Mouse (Mus musculus) forebrain, embryonic 14.5 days (tissue): ENCODE measurements around the gene Phactr1. TPM values are rescaled to one million over a fixed set of nuclear protein-coding genes. Genes with fewer than 3 reads are reported as not detected.
A peak's percentile ranks its signal among the peaks of the same experiment; 100 is the strongest.

Experiments
- ATAC-seq: fragments of 200-750 bp; cut with Nextera tagmentation; 2 replicates; pipeline ENCODE4 v1.8.0; 2017; ENCODE audit warnings: mild to moderate bottlenecking, moderate library complexity
- DNase-seq: peaks from one replicate; pipeline ENCODE4 v3.0.0-alpha.2; 2015; ENCODE audit warnings: low spot score
- H3K27ac ChIP-seq: fragments of 300-500 bp; sonication (generic); 2 replicates; pipeline ENCODE4 v1.5.1; 2014; ENCODE audit warnings: low read depth, mild to moderate bottlenecking, control low read depth, low read length, moderate library complexity
- H3K27me3 ChIP-seq: fragments of 300-500 bp; sonication (generic); replicated peaks from 2 replicates; pipeline ENCODE4 v1.6.1; 2014; ENCODE audit warnings: low read length, control low read depth, mixed read lengths; ENCODE audit not compliant: control insufficient read depth, insufficient read depth
- H3K36me3 ChIP-seq: fragments of 300-500 bp; sonication (generic); 2 replicates; pipeline ENCODE4 v1.6.1; 2014; ENCODE audit warnings: low read length, control low read depth; ENCODE audit not compliant: control insufficient read depth, insufficient read depth
- H3K4me1 ChIP-seq: fragments of 300-500 bp; sonication (generic); 2 replicates; pipeline ENCODE4 v1.6.1; 2014; ENCODE audit warnings: antibody characterized with exemption, low read length, control low read depth; ENCODE audit not compliant: control insufficient read depth, insufficient read depth
- H3K4me2 ChIP-seq: fragments of 300-500 bp; sonication (generic); 2 replicates; pipeline ENCODE4 v1.6.1; 2014; ENCODE audit warnings: mild to moderate bottlenecking, control low read depth, low read length
- H3K4me3 ChIP-seq: fragments of 300-500 bp; sonication (generic); 2 replicates; pipeline ENCODE4 v1.5.1; 2014; ENCODE audit warnings: low read depth, low read length, control low read depth
- H3K9ac ChIP-seq: fragments of 300-500 bp; sonication (generic); 2 replicates; pipeline ENCODE4 v1.6.1; 2014; ENCODE audit warnings: mild to moderate bottlenecking, low read length, control low read depth, moderate library complexity
- H3K9me3 ChIP-seq: fragments of 300-500 bp; sonication (generic); replicated peaks from 2 replicates; pipeline ENCODE4 v1.6.1; 2016; ENCODE audit warnings: low read length, control low read depth, mixed read lengths; ENCODE audit not compliant: control insufficient read depth
- WGBS: fragments of 180-500 bp; shearing (Covaris S2); extraction: QIAGEN DNeasy Blood & Tissue Kit; methylation state at CpG from one replicate; pipeline ENCODE4 v1.1.7; 2014; 5-methylcytosine and 5-hydroxymethylcytosine counted together
- polyA plus RNA-seq: library from polyadenylated mRNA; unstranded; fragments of >200 nt; fragmentation: Nextera tagmentation; extraction: Ambion mirVana; gene quantifications from 2 replicates; pipeline ENCODE4 v1.2.1, GENCODE M21; 2014

Gene Phactr1
- polyA plus RNA-seq, 1 experiment from 2014 or later = 47.3 TPM

DNA sequence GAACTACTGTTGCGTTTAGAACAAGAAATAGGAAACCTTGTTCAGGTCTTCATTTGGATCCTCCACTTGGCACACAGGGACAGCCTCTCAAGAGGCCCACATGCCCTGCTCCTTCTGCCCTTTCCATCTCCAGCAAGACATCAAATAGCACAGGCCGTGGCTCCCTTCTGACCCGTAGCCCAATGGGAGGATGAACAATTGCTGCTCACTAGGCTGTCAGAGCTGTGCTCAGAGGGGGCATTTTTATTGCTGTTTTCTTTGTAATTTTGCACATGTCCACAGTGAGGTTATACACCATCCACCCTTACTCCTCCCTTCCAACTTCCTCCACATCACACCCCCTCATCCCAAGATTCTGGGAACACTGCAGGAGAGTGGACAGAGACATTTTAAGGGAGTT is 269.6 kb downstream of the Phactr1 start:
- DNase-seq = no peak
- ATAC-seq = no peak
- Histone ChIP-seq H3K27ac (no peak overlapping the region), H3K9me3 (no peaks in the 10 kb centered on the region), H3K27me3 (no peaks in the 10 kb centered on the region), H3K4me3 (no peak overlapping the region), H3K9ac (no peak overlapping the region), H3K4me2 (no peak overlapping the region), H3K4me1 (peaks cover 8% of the 10 kb centered on the region), H3K36me3 (no peaks in the 10 kb centered on the region)
- 90% methylated on average over 3 of the region's 3 CpGs for WGBS

DNA sequence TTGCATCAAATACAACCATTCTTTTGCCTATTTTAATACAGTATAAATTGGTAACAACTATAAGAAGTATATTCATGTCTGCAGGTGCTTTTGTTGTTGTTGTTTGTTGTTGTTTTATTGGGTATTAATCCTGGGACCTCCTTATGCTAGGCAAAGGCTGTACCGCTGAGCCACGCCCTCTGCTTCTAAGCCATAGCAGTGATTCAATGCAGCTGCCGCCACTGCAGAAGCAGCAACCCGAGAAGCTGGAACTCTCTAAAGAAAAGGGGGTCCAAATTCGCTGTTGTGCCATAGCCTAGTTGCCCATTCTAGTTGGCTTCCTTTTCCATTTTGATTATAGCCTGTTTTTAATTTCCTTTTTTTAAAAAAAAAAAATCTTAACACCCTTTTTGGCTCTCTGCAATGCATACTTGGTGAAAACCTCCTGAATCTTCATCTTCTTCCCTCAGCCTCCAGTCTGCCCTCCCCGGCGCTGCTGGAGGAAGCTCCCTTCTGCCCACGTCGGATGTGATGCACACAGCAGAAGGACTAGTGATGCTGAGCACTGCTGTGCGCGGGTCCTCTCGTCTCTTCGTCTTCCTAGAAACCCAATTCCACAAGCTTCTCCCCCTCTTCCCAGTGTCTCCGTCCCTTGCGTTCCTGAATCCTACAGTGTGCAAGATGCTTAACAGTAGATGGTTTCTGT is 271.8 kb downstream of the Phactr1 start:
- Histone ChIP-seq H3K9ac (no peak overlapping the region), H3K36me3 (no peaks in the 10 kb centered on the region), H3K9me3 (no peaks in the 10 kb centered on the region), H3K27ac (no peak overlapping the region), H3K4me3 (no peak overlapping the region), H3K27me3 (no peaks in the 10 kb centered on the region), H3K4me2 (no peak overlapping the region), H3K4me1 (peaks cover 8% of the 10 kb centered on the region)
- ATAC-seq (no peak), DNase-seq (no peak)
- 67% methylated on average over 15 of the region's 15 CpGs for WGBS

GRCm38 (mm10) chr13:42953071-42953470 is 272.6 kb downstream of the Phactr1 start:
- Histone ChIP-seq H3K27ac (no peak overlapping the region), H3K36me3 (no peaks in the 10 kb centered on the region), H3K4me2 (no peak overlapping the region), H3K9me3 (no peaks in the 10 kb centered on the region), H3K27me3 (no peaks in the 10 kb centered on the region), H3K4me1 (peaks cover 8% of the 10 kb centered on the region), H3K9ac (no peak overlapping the region), H3K4me3 (no peak overlapping the region)
- WGBS = 92% methylated on average over 6 of the region's 6 CpGs
- ATAC-seq (no peak), DNase-seq (no peak)

GRCm38 (mm10) chr13:42954116-42954515 is 273.7 kb downstream of the Phactr1 start:
- no peak for DNase-seq
- Histone ChIP-seq H3K36me3 (no peaks in the 10 kb centered on the region), H3K4me2 (no peak overlapping the region), H3K27ac (no peak overlapping the region), H3K4me3 (no peak overlapping the region), H3K27me3 (no peaks in the 10 kb centered on the region), H3K9ac (no peak overlapping the region), H3K4me1 (peaks cover 8% of the 10 kb centered on the region), H3K9me3 (no peaks in the 10 kb centered on the region)
- no peak for ATAC-seq
- WGBS = 72% methylated on average over 4 of the region's 5 CpGs

DNA sequence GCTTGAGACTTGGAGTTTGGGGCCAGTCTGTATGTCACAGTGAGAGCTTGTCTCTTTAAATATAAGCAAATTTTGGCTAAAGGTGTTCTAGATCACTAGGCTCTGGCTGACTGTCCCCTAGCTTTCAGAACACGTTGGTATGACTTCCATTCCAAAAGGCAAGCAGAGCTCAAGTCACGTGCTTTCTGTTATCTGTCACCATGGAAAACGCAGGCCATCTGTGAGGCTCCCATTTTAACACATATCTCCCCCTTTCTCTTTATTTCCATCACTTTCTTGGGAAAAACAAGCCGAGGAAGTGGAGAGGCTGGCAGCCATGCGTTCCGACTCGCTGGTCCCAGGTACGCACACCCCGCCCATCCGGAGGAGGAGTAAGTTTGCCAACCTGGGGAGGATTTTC is 275.9 kb downstream of the Phactr1 start:
- Histone ChIP-seq H3K9ac (no peak overlapping the region), H3K4me2 (no peak overlapping the region), H3K9me3 (no peaks in the 10 kb centered on the region), H3K27me3 (no peaks in the 10 kb centered on the region), H3K27ac (no peak overlapping the region), H3K4me3 (no peak overlapping the region), H3K4me1 (no peaks in the 10 kb centered on the region), H3K36me3 (no peaks in the 10 kb centered on the region)
- DNase-seq (no peak), ATAC-seq (no peak)
- WGBS = 85% methylated on average over 10 of the region's 10 CpGs

- Histone ChIP-seq H3K27me3 (no peaks in the 10 kb centered on the region), H3K4me2 (no peak overlapping the region), H3K27ac (no peak overlapping the region), H3K4me1 (no peaks in the 10 kb centered on the region), H3K9me3 (no peaks in the 10 kb centered on the region), H3K9ac (no peak overlapping the region), H3K4me3 (no peak overlapping the region), H3K36me3 (no peaks in the 10 kb centered on the region)
- ATAC-seq (no peak), DNase-seq (peak; percentile 39)
- WGBS = 60% methylated on average over 7 of the region's 7 CpGs
Measured at GRCm38 (mm10) chr13:42957856-42958255, 277.4 kb downstream of the Phactr1 start.

DNA sequence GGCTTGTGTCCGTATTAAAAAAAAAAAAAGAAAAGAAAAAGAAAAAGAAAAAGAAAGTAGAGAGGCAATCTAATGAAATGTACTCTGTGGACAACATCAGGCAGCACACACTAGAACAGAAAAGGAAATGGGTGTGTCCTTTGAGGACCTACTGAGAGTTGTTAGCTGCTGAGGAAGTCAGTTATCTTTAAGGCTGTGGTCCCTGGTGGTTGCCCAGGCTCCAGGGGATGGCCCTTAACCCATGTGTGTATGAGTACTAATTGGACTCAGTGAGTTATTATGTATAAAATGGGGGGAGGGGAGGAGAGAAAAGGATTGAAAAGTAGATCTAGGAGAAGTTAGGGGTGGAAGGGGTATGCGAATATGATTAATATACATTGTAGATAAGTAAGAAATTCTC is 278.4 kb downstream of the Phactr1 start:
- ATAC-seq = no peak

GRCm38 (mm10) chr13:42961561-42961960 is 281.1 kb downstream of the Phactr1 start:
- no peak for DNase-seq
- H3K27ac ChIP-seq = no peak overlapping the region
- no peaks in the 10 kb centered on the region for H3K9me3 ChIP-seq
- ATAC-seq = no peak
- H3K4me1 ChIP-seq = no peaks in the 10 kb centered on the region
- H3K27me3 ChIP-seq = no peaks in the 10 kb centered on the region
- H3K4me2 ChIP-seq = no peak overlapping the region
- no peak overlapping the region for H3K9ac ChIP-seq
- WGBS = 91% methylated on average over 4 of the region's 4 CpGs
- no peaks in the 10 kb centered on the region for H3K36me3 ChIP-seq
- no peak overlapping the region for H3K4me3 ChIP-seq

More for the DNA sequence above, 278.4 kb downstream of the Phactr1 start:
- no peak for DNase-seq
- no peaks in the 10 kb centered on the region for H3K27me3 ChIP-seq
- no peaks in the 10 kb centered on the region for H3K4me1 ChIP-seq
- no peak overlapping the region for H3K27ac ChIP-seq
- no peak overlapping the region for H3K4me2 ChIP-seq
- no peak overlapping the region for H3K9ac ChIP-seq
- H3K9me3 ChIP-seq = no peaks in the 10 kb centered on the region
- no peaks in the 10 kb centered on the region for H3K36me3 ChIP-seq
- H3K4me3 ChIP-seq = no peak overlapping the region
- WGBS = 99% methylated on average over 2 of the region's 2 CpGs

- no peak for ATAC-seq
- WGBS = 85% methylated on average over 4 of the region's 4 CpGs
Measured at GRCm38 (mm10) chr13:42968537-42968936, 288.1 kb downstream of the Phactr1 start.

More at GRCm38 (mm10) chr13:42968537-42968936, 288.1 kb downstream of the Phactr1 start:
- Histone ChIP-seq H3K4me3 (no peak overlapping the region), H3K27ac (no peak overlapping the region), H3K27me3 (no peaks in the 10 kb centered on the region), H3K36me3 (no peaks in the 10 kb centered on the region), H3K9ac (no peak overlapping the region), H3K4me1 (no peaks in the 10 kb centered on the region), H3K9me3 (no peaks in the 10 kb centered on the region), H3K4me2 (no peak overlapping the region)
- DNase-seq = no peak
